Mouse (Mus musculus) hindbrain, embryonic 11.5 days (tissue): ENCODE measurements around the gene Arpc3. TPM values are rescaled to one million over a fixed set of nuclear protein-coding genes. Genes with fewer than 3 reads are reported as not detected.
A peak's percentile ranks its signal among the peaks of the same experiment; 100 is the strongest.

Experiments used
- ATAC-seq: fragments of 200-750 bp; cut with Nextera tagmentation; 2 replicates; pipeline ENCODE4 v1.8.0; 2017; ENCODE audit warnings: mild to moderate bottlenecking, moderate TSS enrichment, moderate library complexity; ENCODE audit not compliant: low FRiP score
- DNase-seq: peaks from one replicate; pipeline ENCODE4 v3.0.0-alpha.2; 2015; ENCODE audit warnings: low spot score
- H3K27ac ChIP-seq: fragments of 300-500 bp; sonication (generic); 2 replicates; pipeline ENCODE4 v1.5.1; 2014; ENCODE audit warnings: mild to moderate bottlenecking, low read depth, low read length
- H3K27me3 ChIP-seq: fragments of 300-500 bp; sonication (generic); 2 replicates; pipeline ENCODE4 v1.6.1; 2014; ENCODE audit warnings: mild to moderate bottlenecking, low read length, moderate library complexity, mixed read lengths; ENCODE audit not compliant: control insufficient read depth, insufficient read depth
- H3K36me3 ChIP-seq: fragments of 300-500 bp; sonication (generic); 2 replicates; pipeline ENCODE4 v1.6.1; 2014; ENCODE audit warnings: mild to moderate bottlenecking, low read length, moderate library complexity, mixed read lengths; ENCODE audit not compliant: control insufficient read depth, insufficient read depth
- H3K4me1 ChIP-seq: fragments of 300-500 bp; sonication (generic); replicated peaks from 2 replicates; pipeline ENCODE4 v1.6.1; 2014; ENCODE audit warnings: low read length, mixed read lengths; ENCODE audit not compliant: control insufficient read depth, insufficient read depth
- H3K4me2 ChIP-seq: fragments of 300-500 bp; sonication (generic); replicated peaks from 2 replicates; pipeline ENCODE4 v1.6.1; 2014; ENCODE audit warnings: mild to moderate bottlenecking, low read depth, low read length
- H3K4me3 ChIP-seq: fragments of 300-500 bp; sonication (generic); 2 replicates; pipeline ENCODE4 v1.5.1; 2014; ENCODE audit warnings: low read depth, low read length
- H3K9ac ChIP-seq: fragments of 300-500 bp; sonication (generic); 2 replicates; pipeline ENCODE4 v1.6.1; 2014; ENCODE audit warnings: low read depth, low read length
- H3K9me3 ChIP-seq: fragments of 300-500 bp; sonication (generic); 2 replicates; pipeline ENCODE4 v1.6.1; 2016; ENCODE audit warnings: low read length; ENCODE audit not compliant: control insufficient read depth
- WGBS: fragments of 180-500 bp; shearing (Covaris S2); extraction: QIAGEN DNeasy Blood & Tissue Kit; methylation state at CpG from one replicate; pipeline ENCODE4 v1.1.7; 2014; 5-methylcytosine and 5-hydroxymethylcytosine counted together
- polyA plus RNA-seq: library from polyadenylated mRNA; unstranded; fragments of >200 nt; fragmentation: Nextera tagmentation; extraction: Ambion mirVana; gene quantifications from 2 replicates; pipeline ENCODE4 v1.2.1, GENCODE M21; 2014

The Arpc3 gene
- polyA plus RNA-seq, 1 experiment from 2014 or later = 53.8 TPM

GRCm38 (mm10) chr5:122421271-122422068 lies 29.8 kb downstream of the Arpc3 start, which contains the start of gene Anapc7:
TSS of gene Anapc7 (plus strand) at chr5:122421693.
- no peaks in the 10 kb centered on the region for H3K36me3 ChIP-seq
- no peaks in the 10 kb centered on the region for H3K9me3 ChIP-seq
- 26% methylated on average over 17 of the region's 17 CpGs for WGBS
- H3K4me1 ChIP-seq = no peaks in the 10 kb centered on the region
- ATAC-seq (peak; percentile 2; the same call in 1 of the 2 replicates), DNase-seq (no peak)
- peak within 1 kb of the TSS; percentile 81 for H3K4me2 ChIP-seq
- H3K4me3 ChIP-seq = peak within 1 kb of the TSS; percentile 99
- peak within 1 kb of the TSS; percentile 82 for H3K27ac ChIP-seq
- peak within 1 kb of the TSS; percentile 94 for H3K9ac ChIP-seq
- H3K27me3 ChIP-seq = no peaks in the 10 kb centered on the region

- WGBS = under 1% methylated on average over 73 of the region's 73 CpGs
- H3K27ac ChIP-seq = peak overlapping the region; percentile 82
- DNase-seq (peak; percentile 93), ATAC-seq (peak; percentile 90)
- no peaks in the 10 kb centered on the region for H3K4me1 ChIP-seq
- H3K9me3 ChIP-seq = no peaks in the 10 kb centered on the region
- H3K4me2 ChIP-seq = peak overlapping the region; percentile 81
- no peaks in the 10 kb centered on the region for H3K36me3 ChIP-seq
- H3K4me3 ChIP-seq = peak overlapping the region; percentile 99
- peak overlapping the region; percentile 94 for H3K9ac ChIP-seq
- H3K27me3 ChIP-seq = no peaks in the 10 kb centered on the region
These were observed 30.6 kb downstream of the Arpc3 start for GRCm38 (mm10) chr5:122422071-122422964.

GRCm38 (mm10) chr5:122423083-122423482 lies 31.4 kb downstream of the Arpc3 start:
- no peak for ATAC-seq
- Histone ChIP-seq H3K4me1 (no peaks in the 10 kb centered on the region), H3K9me3 (no peaks in the 10 kb centered on the region), H3K4me2 (peak overlapping the region; percentile 81), H3K27ac (no peak overlapping the region), H3K27me3 (no peaks in the 10 kb centered on the region), H3K4me3 (peak overlapping the region; percentile 99), H3K36me3 (no peaks in the 10 kb centered on the region), H3K9ac (peak overlapping the region; percentile 94)
- WGBS = 37% methylated on average over 15 of the region's 15 CpGs
- DNase-seq = peak; percentile 12

- WGBS = 90% methylated on average over 2 of the region's 2 CpGs
- Histone ChIP-seq H3K4me2 (no peak overlapping the region), H3K36me3 (peaks cover 3% of the 10 kb centered on the region; the same call in 1 of the 2 replicates), H3K27ac (no peak overlapping the region), H3K4me1 (no peaks in the 10 kb centered on the region), H3K4me3 (no peak overlapping the region), H3K27me3 (no peaks in the 10 kb centered on the region), H3K9me3 (no peaks in the 10 kb centered on the region), H3K9ac (no peak overlapping the region)
- DNase-seq (no peak), ATAC-seq (no peak)
These were observed 33.9 kb downstream of the Arpc3 start for GRCm38 (mm10) chr5:122425550-122425949.

- peaks cover 13% of the 10 kb centered on the region for H3K36me3 ChIP-seq
- H3K9ac ChIP-seq = no peak overlapping the region
- H3K27me3 ChIP-seq = no peaks in the 10 kb centered on the region
- no peaks in the 10 kb centered on the region for H3K9me3 ChIP-seq
- H3K4me2 ChIP-seq = no peak overlapping the region
- DNase-seq (no peak), ATAC-seq (no peak)
- WGBS = 92% methylated on average over 4 of the region's 4 CpGs
- H3K4me1 ChIP-seq = no peaks in the 10 kb centered on the region
- H3K27ac ChIP-seq = no peak overlapping the region
- H3K4me3 ChIP-seq = no peak overlapping the region
These were observed 38.5 kb downstream of the Arpc3 start for GRCm38 (mm10) chr5:122430036-122430775.

- H3K4me3 ChIP-seq = no peak overlapping the region
- DNase-seq (no peak), ATAC-seq (no peak)
- H3K4me1 ChIP-seq = no peaks in the 10 kb centered on the region
- H3K27ac ChIP-seq = no peak overlapping the region
- H3K27me3 ChIP-seq = no peaks in the 10 kb centered on the region
- H3K9ac ChIP-seq = no peak overlapping the region
- H3K9me3 ChIP-seq = no peaks in the 10 kb centered on the region
- WGBS = 97% methylated on average over 8 of the region's 8 CpGs
- H3K4me2 ChIP-seq = no peak overlapping the region
- peaks cover 18% of the 10 kb centered on the region for H3K36me3 ChIP-seq
These were observed 39.5 kb downstream of the Arpc3 start for GRCm38 (mm10) chr5:122431221-122431620.

- Histone ChIP-seq H3K9ac (no peak overlapping the region), H3K36me3 (peaks cover 24% of the 10 kb centered on the region), H3K4me3 (no peak overlapping the region), H3K9me3 (no peaks in the 10 kb centered on the region), H3K4me2 (no peak overlapping the region), H3K27ac (no peak overlapping the region), H3K4me1 (no peaks in the 10 kb centered on the region), H3K27me3 (no peaks in the 10 kb centered on the region)
- ATAC-seq = no peak
- no peak for DNase-seq
- WGBS = 84% methylated on average over 4 of the region's 4 CpGs
These were observed 42.9 kb downstream of the Arpc3 start for GRCm38 (mm10) chr5:122434541-122434940.

GRCm38 (mm10) chr5:122439400-122440094 lies 47.9 kb downstream of the Arpc3 start:
- Histone ChIP-seq H3K4me2 (no peak overlapping the region), H3K4me1 (no peaks in the 10 kb centered on the region), H3K9ac (no peak overlapping the region), H3K9me3 (no peaks in the 10 kb centered on the region), H3K27me3 (no peaks in the 10 kb centered on the region), H3K4me3 (no peak overlapping the region), H3K27ac (no peak overlapping the region), H3K36me3 (peaks cover 31% of the 10 kb centered on the region)
- WGBS = 91% methylated on average over 19 of the region's 19 CpGs
- DNase-seq (no peak), ATAC-seq (no peak)
